Mouse (Mus musculus): ENCODE measurements at regions not wholly inside any gene's neighbourhood (a gene's known extent, or its start where the extent isn't known, plus 50 kb on each side); places are given as distances from the start of the nearest gene placed in this dataset.
A peak's percentile ranks its signal among the peaks of the same experiment; 100 is the strongest.

DNA sequence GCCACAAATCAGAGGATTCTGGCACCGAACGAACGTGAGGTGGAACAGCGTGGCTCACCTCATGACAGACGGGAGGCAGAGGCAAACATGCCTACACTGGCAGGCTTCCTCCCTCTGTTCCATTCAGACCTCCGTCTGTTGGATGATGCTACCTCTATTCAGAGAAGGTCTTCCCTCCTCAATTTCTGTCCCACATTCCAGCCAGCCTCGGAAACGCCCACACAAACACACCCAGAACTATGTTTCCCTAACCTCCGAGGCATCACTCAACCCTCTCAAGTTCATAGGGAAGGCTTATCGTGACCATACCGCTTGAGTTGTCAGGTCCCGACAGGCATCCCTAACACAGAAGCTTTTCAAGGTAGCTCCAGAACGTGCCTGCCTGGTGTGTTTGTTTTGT, 68.3 kb upstream of the Tgif1 start:
- no peak for ATAC-seq

DNA sequence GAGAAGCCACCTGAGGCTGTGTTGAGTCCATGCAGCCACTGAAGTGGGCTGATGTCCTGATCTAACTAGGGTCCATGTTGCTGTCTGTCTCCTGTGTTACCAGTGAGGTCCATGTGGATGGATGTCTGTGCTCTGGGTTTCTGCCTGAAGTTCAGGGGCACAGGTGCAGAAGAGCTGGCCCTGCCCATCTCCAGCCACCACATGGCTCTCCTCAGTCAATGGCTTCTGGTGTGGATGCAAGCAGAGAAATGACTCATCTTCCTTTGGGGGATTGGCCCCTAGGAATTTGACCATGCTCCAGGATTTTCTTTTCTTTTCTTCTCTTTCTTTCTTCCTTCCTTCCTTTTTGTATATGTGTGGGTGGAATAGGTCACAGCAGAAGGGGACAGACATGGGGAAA, 66.8 kb upstream of the Tgif1 start:
- no peaks in the 10 kb centered on the region for H3K27me3 ChIP-seq (ENCODE audit: insufficient read depth, low read length)
- no peaks in the 10 kb centered on the region for H3K4me1 ChIP-seq (ENCODE audit: insufficient read depth)
- H3K9ac ChIP-seq, result no peak overlapping the region
- no peak for TF ChIP-seq CTCF (IDR thresholded peaks at IDR 0.05; ENCODE audit: low read depth)
- H3K27ac ChIP-seq (ENCODE audit: low read depth, low read length), result no peak overlapping the region
- DNase-seq, result no peak
- no peak overlapping the region for H3K4me2 ChIP-seq (ENCODE audit: low read depth)
- no peak for ATAC-seq
- H3K4me3 ChIP-seq (ENCODE audit: low read depth, low read length), result no peak overlapping the region
- H3K9me3 ChIP-seq (ENCODE audit: low read length), result no peaks in the 10 kb centered on the region
- H3K36me3 ChIP-seq (ENCODE audit: insufficient read depth), result no peaks in the 10 kb centered on the region

More for the DNA sequence above, 68.3 kb upstream of the Tgif1 start:
- WGBS, result 78% methylated on average over 13 of the region's 13 CpGs
- Histone ChIP-seq H3K27me3 (ENCODE audit: insufficient read depth, low read length) (no peaks in the 10 kb centered on the region), H3K9me3 (ENCODE audit: low read length) (no peaks in the 10 kb centered on the region), H3K27ac (ENCODE audit: low read depth, low read length) (no peak overlapping the region), H3K9ac (no peak overlapping the region), H3K36me3 (ENCODE audit: insufficient read depth) (no peaks in the 10 kb centered on the region), H3K4me3 (ENCODE audit: low read depth, low read length) (no peak overlapping the region), H3K4me1 (ENCODE audit: insufficient read depth) (no peaks in the 10 kb centered on the region), H3K4me2 (ENCODE audit: low read depth) (no peak overlapping the region)
- no peak for DNase-seq
- TF ChIP-seq CTCF (IDR thresholded peaks at IDR 0.05; ENCODE audit: low read depth), result no peak

DNA sequence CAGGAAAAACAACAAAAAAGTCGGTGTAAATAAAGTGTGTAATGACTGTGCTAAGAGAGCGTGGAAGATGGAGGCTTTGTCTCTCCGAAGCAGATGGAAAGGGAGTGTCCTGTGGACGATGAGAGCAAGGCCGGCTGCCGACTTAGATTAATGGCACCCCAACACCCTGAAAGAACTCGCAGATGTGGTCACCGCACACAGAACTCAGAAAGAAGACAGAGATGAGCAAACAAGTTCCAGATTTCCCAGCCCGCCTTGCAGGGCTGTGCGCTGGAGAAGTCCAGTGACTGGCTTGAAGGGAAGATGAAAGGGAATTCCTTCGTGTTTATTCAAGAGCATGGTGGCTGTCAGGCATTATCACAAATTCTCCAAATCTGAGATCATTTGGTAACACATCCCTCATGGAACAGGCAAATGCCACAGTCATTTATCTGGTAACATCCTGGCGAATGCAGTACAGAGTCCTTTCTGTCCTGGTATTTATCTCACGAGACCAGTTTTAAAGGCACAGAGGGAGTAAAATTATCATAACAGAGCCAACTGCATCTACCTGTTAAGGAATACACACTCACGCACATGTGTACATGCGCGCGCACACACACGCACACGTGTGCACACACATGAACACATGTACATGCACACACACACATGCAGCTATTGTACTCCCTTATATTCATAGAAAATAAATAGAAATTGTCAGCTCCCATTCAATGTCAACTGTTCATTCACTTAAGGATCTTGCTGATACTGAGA, 64.0 kb upstream of the Tgif1 start:
- no peak for DNase-seq
- H3K27ac ChIP-seq (ENCODE audit: low read depth, low read length), result no peak overlapping the region
- WGBS, result 89% methylated on average over 19 of the region's 19 CpGs
- no peak overlapping the region for H3K4me3 ChIP-seq (ENCODE audit: low read depth, low read length)
- no peak for TF ChIP-seq CTCF (IDR thresholded peaks at IDR 0.05; ENCODE audit: low read depth)
- H3K9me3 ChIP-seq (ENCODE audit: low read length), result no peaks in the 10 kb centered on the region
- no peaks in the 10 kb centered on the region for H3K36me3 ChIP-seq (ENCODE audit: insufficient read depth)
- H3K27me3 ChIP-seq (ENCODE audit: insufficient read depth, low read length), result no peaks in the 10 kb centered on the region
- H3K4me1 ChIP-seq (ENCODE audit: insufficient read depth), result no peaks in the 10 kb centered on the region
- no peak for ATAC-seq
- H3K4me2 ChIP-seq (ENCODE audit: low read depth), result no peak overlapping the region
- no peak overlapping the region for H3K9ac ChIP-seq

DNA sequence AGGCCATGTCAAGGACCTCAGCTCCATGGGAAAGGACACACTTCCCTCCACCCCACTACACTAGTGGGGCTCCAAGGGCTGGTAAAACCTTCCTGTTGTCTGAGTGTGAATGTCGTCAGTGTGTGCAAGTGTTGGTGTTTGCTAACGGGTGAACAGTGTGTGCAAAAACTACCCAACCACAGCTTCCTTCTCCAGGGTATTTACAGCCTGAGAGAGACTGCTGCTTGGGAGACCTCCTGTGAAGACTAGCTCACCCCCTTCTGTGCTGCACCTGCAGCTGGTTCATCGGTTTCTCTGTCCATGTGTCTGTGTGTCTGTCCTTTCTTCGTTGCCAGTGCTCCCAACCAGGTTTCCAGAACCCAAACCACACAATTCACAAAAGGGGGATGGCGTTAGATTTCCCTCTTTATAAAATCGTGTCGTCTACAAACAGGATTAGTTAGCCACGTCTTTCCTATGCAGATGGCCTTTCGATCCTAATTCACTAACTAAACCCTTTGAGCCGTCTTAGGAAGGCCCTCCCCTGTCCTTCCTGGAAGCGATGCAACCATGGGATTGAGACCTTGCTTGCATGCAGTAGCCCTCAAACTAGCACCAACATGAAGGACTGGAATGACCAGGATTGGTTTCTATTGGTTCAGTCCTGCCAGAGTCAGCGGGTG, 62.9 kb upstream of the Tgif1 start:
- no peak for DNase-seq
- WGBS, result 44% methylated on average over 12 of the region's 12 CpGs
- ATAC-seq, result no peak

DNA sequence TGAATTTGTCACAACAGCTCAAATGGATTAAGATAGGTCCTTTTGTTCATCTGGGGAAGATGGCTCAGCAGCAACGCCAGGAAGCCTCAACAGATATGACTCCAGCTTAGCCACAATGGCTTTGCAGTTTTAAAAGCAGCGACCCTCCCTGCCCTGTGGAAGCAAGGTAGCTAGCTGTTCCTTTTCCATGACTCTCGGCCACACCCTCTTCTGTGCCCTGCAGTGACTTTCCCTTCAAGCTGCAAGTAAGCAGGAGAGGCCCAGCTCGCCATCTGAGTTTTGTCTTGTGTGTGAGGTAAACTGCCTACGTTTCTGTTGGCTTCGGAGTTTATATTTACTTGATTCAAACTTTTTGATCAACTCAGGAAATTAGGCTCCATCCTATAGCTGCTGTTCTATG, 62.1 kb upstream of the Tgif1 start:
- H3K27me3 ChIP-seq (ENCODE audit: insufficient read depth, low read length), result no peaks in the 10 kb centered on the region
- no peak for TF ChIP-seq CTCF (IDR thresholded peaks at IDR 0.05; ENCODE audit: low read depth)
- H3K4me1 ChIP-seq (ENCODE audit: insufficient read depth), result no peaks in the 10 kb centered on the region
- H3K27ac ChIP-seq (ENCODE audit: low read depth, low read length), result no peak overlapping the region
- no peak overlapping the region for H3K9ac ChIP-seq
- ATAC-seq (no peak), DNase-seq (no peak)
- WGBS, result 61% methylated on average over 6 of the region's 6 CpGs
- H3K4me3 ChIP-seq (ENCODE audit: low read depth, low read length), result no peak overlapping the region
- H3K9me3 ChIP-seq (ENCODE audit: low read length), result no peaks in the 10 kb centered on the region
- H3K36me3 ChIP-seq (ENCODE audit: insufficient read depth), result no peaks in the 10 kb centered on the region
- no peak overlapping the region for H3K4me2 ChIP-seq (ENCODE audit: low read depth)

More for the DNA sequence above, 62.9 kb upstream of the Tgif1 start:
- no peaks in the 10 kb centered on the region for H3K36me3 ChIP-seq (ENCODE audit: insufficient read depth)
- no peak overlapping the region for H3K4me2 ChIP-seq (ENCODE audit: low read depth)
- no peak for TF ChIP-seq CTCF (IDR thresholded peaks at IDR 0.05; ENCODE audit: low read depth)
- H3K4me3 ChIP-seq (ENCODE audit: low read depth, low read length), result no peak overlapping the region
- H3K9ac ChIP-seq, result no peak overlapping the region
- no peak overlapping the region for H3K27ac ChIP-seq (ENCODE audit: low read depth, low read length)
- H3K27me3 ChIP-seq (ENCODE audit: insufficient read depth, low read length), result no peaks in the 10 kb centered on the region
- H3K9me3 ChIP-seq (ENCODE audit: low read length), result no peaks in the 10 kb centered on the region
- no peaks in the 10 kb centered on the region for H3K4me1 ChIP-seq (ENCODE audit: insufficient read depth)

DNA sequence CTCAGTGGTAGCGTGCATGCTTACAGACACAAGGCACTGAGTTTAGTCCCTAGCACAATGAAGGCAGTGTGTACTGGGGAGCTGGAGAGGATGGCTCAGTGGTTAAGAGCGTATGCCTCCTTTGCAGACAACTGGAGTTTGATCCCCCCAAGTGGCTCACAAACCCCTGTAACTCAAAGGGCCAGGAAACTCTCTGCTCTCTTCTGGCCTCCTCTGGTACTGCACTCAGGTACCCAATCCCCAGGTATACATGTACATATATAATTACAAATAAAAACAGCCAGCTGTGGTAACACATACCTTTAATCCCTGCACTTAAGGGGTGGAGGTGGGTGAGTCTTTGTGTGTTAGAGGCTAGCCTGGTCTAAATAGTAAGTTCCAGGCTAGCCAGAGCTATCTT, 56.9 kb upstream of the Tgif1 start:
- WGBS, result 79% methylated on average over 2 of the region's 2 CpGs
- Histone ChIP-seq H3K4me1 (ENCODE audit: insufficient read depth) (no peaks in the 10 kb centered on the region), H3K9ac (no peak overlapping the region), H3K27me3 (ENCODE audit: insufficient read depth, low read length) (no peaks in the 10 kb centered on the region), H3K27ac (ENCODE audit: low read depth, low read length) (no peak overlapping the region), H3K4me3 (ENCODE audit: low read depth, low read length) (no peak overlapping the region), H3K36me3 (ENCODE audit: insufficient read depth) (no peaks in the 10 kb centered on the region), H3K4me2 (ENCODE audit: low read depth) (no peak overlapping the region), H3K9me3 (ENCODE audit: low read length) (no peaks in the 10 kb centered on the region)
- ATAC-seq (no peak), DNase-seq (no peak)
- peak; percentile 32; the same call in 1 of the 2 replicates for TF ChIP-seq CTCF (IDR thresholded peaks at IDR 0.05; ENCODE audit: low read depth)

DNA sequence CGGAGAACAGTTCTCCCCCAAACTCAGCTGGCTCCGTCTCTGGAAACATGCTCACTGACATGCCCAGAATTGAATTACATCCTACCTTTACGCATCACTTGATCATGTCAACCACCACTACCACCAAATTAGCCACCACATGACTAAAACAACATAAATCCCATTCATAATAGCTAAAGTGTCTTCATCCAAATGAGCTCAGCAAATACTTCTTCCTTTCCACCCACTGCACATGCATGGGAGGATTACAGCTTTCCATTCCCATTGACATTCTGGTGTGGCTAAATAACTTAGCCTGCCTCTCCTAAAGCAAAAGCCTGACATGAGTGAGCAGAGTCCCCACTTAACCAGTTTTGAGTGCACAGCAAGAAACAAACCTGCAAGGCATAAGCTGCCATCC, 56.2 kb upstream of the Tgif1 start:
- Histone ChIP-seq H3K9ac (no peak overlapping the region), H3K4me2 (ENCODE audit: low read depth) (no peak overlapping the region), H3K27ac (ENCODE audit: low read depth, low read length) (no peak overlapping the region), H3K4me3 (ENCODE audit: low read depth, low read length) (no peak overlapping the region), H3K9me3 (ENCODE audit: low read length) (no peaks in the 10 kb centered on the region), H3K36me3 (ENCODE audit: insufficient read depth) (no peaks in the 10 kb centered on the region), H3K4me1 (ENCODE audit: insufficient read depth) (no peaks in the 10 kb centered on the region), H3K27me3 (ENCODE audit: insufficient read depth, low read length) (no peaks in the 10 kb centered on the region)
- no peak for ATAC-seq
- no peak for TF ChIP-seq CTCF (IDR thresholded peaks at IDR 0.05; ENCODE audit: low read depth)
- no peak for DNase-seq
- WGBS, result 49% methylated on average over 3 of the region's 3 CpGs
